Mouse (Mus musculus): ENCODE results near the gene Tia1. TPM values are rescaled to one million over a fixed set of nuclear protein-coding genes. Genes with fewer than 3 reads are reported as not detected.
"Not testable (repeated sequence)": the region's sequence is repeated elsewhere in the genome, so short reads cannot be mapped to it uniquely, and the experiment has no call there.

The Tia1 gene
- polyA plus RNA-seq, 1 experiment from 2014 or later: 299 TPM

- not testable (repeated sequence) for ATAC-seq; H3K4me1 ChIP-seq (ENCODE audit: control insufficient read depth, insufficient read depth, low read length); H3K9ac ChIP-seq (ENCODE audit: low read length); H3K9me3 ChIP-seq (replicated peaks; ENCODE audit: control insufficient read depth, low read length); H3K4me2 ChIP-seq (ENCODE audit: low read length); H3K4me3 ChIP-seq (ENCODE audit: low read depth, low read length); H3K27me3 ChIP-seq (replicated peaks; ENCODE audit: control insufficient read depth, insufficient read depth, low read length); H3K27ac ChIP-seq (ENCODE audit: low read depth, low read length); DNase-seq (ENCODE audit: low spot score)
- WGBS: 79% methylated on average over 6 of the region's 8 CpGs
- peaks cover 45% of the 10 kb centered on the region for H3K36me3 ChIP-seq (ENCODE audit: control insufficient read depth, insufficient read depth, low read length)
Observed at GRCm38 (mm10) chr6:86380112-86380511, 23.9 kb upstream of the Tia1 start.

DNA sequence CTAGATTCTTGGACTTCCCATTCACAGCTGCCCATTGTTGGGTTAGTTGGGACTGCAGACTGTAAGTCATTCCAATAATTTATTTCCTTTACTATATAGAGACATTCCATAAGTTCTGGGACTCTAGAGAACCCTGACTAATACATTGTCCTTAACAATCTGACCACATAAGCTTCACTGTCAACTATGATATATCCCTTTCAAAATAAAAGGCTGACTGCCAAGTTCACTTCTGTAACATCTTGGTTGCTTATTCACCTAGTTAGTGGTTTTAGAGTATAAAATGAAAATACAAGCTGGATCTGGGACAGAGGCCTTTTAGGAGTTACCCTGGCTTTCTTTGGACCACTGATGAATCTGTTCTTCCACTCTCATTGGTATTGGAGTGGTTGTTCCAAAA is 21.5 kb upstream of the Tia1 start:
- no peak for ATAC-seq
- H3K9ac ChIP-seq (ENCODE audit: low read length): no peak overlapping the region
- H3K4me1 ChIP-seq (ENCODE audit: control insufficient read depth, insufficient read depth, low read length): no peaks in the 10 kb centered on the region
- no peak overlapping the region for H3K27ac ChIP-seq (ENCODE audit: low read depth, low read length)
- H3K4me3 ChIP-seq (ENCODE audit: low read depth, low read length): no peak overlapping the region
- no peak for DNase-seq (ENCODE audit: low spot score)
- no peaks in the 10 kb centered on the region for H3K9me3 ChIP-seq (replicated peaks; ENCODE audit: control insufficient read depth, low read length)
- peaks cover 52% of the 10 kb centered on the region for H3K36me3 ChIP-seq (ENCODE audit: control insufficient read depth, insufficient read depth, low read length)
- H3K27me3 ChIP-seq (replicated peaks; ENCODE audit: control insufficient read depth, insufficient read depth, low read length): no peaks in the 10 kb centered on the region
- H3K4me2 ChIP-seq (ENCODE audit: low read length): no peak overlapping the region

DNA sequence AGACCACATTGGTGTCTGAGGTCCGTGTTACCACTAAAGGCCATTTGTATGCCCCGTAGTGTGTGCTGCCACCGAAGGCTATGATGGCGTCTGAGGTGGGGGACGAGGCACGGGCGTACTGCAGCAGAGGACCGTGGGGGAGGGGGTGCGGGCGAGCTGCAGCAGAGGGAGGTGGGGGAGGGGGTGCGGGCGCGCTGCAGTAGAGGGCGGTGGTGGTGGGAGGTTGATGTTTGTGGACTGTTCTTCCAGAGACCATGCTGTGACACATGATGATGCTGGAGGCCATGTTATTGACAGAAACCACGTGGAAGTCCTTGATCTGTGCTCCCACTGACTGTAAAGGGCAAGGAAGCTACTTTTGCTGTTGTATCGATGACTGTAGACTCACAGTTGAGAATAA is 20.6 kb upstream of the Tia1 start:
- H3K27ac ChIP-seq (ENCODE audit: low read depth, low read length): no peak overlapping the region
- peaks cover 52% of the 10 kb centered on the region for H3K36me3 ChIP-seq (ENCODE audit: control insufficient read depth, insufficient read depth, low read length)
- DNase-seq (ENCODE audit: low spot score) (no peak), ATAC-seq (no peak)
- no peaks in the 10 kb centered on the region for H3K27me3 ChIP-seq (replicated peaks; ENCODE audit: control insufficient read depth, insufficient read depth, low read length)
- H3K4me3 ChIP-seq (ENCODE audit: low read depth, low read length): no peak overlapping the region
- H3K4me2 ChIP-seq (ENCODE audit: low read length): no peak overlapping the region
- H3K9me3 ChIP-seq (replicated peaks; ENCODE audit: control insufficient read depth, low read length): no peaks in the 10 kb centered on the region
- H3K9ac ChIP-seq (ENCODE audit: low read length): no peak overlapping the region
- H3K4me1 ChIP-seq (ENCODE audit: control insufficient read depth, insufficient read depth, low read length): no peaks in the 10 kb centered on the region
- 58% methylated on average over 16 of the region's 16 CpGs for WGBS

GRCm38 (mm10) chr6:86384692-86385091 is 19.3 kb upstream of the Tia1 start:
- H3K27ac ChIP-seq (ENCODE audit: low read depth, low read length): no peak overlapping the region
- ATAC-seq: no peak
- DNase-seq (ENCODE audit: low spot score): no peak
- H3K27me3 ChIP-seq (replicated peaks; ENCODE audit: control insufficient read depth, insufficient read depth, low read length): no peaks in the 10 kb centered on the region
- no peaks in the 10 kb centered on the region for H3K4me1 ChIP-seq (ENCODE audit: control insufficient read depth, insufficient read depth, low read length)
- H3K9me3 ChIP-seq (replicated peaks; ENCODE audit: control insufficient read depth, low read length): no peaks in the 10 kb centered on the region
- H3K36me3 ChIP-seq (ENCODE audit: control insufficient read depth, insufficient read depth, low read length): peaks cover 52% of the 10 kb centered on the region
- H3K9ac ChIP-seq (ENCODE audit: low read length): no peak overlapping the region
- WGBS: 84% methylated on average over 4 of the region's 4 CpGs
- H3K4me3 ChIP-seq (ENCODE audit: low read depth, low read length): no peak overlapping the region
- no peak overlapping the region for H3K4me2 ChIP-seq (ENCODE audit: low read length)

- ATAC-seq: no peak
- peaks cover 60% of the 10 kb centered on the region for H3K36me3 ChIP-seq (ENCODE audit: control insufficient read depth, insufficient read depth, low read length)
Observed at GRCm38 (mm10) chr6:86385362-86386104, 18.5 kb upstream of the Tia1 start.

DNA sequence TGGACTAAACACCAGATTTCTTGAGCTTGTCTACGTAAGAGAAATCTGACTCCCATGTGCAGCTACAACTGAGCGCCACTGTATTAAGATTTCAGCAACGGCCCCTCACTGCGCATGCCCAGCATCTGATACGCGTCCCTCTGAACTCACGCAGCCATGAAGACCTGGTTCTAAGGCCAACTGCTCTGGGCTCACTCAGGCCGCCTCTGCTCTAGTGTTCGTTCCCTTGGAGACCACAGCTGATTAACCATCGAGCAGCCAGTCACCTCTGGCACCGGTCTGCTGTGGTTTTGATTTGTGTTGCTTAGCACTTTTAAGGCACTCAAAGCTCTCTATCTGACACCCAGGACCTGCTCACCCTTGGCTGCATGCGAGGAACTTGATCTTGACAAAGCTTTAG is 16.7 kb upstream of the Tia1 start:
- DNase-seq (ENCODE audit: low spot score): no peak
- Histone ChIP-seq H3K27me3 (replicated peaks; ENCODE audit: control insufficient read depth, insufficient read depth, low read length) (no peaks in the 10 kb centered on the region), H3K27ac (ENCODE audit: low read depth, low read length) (no peak overlapping the region), H3K36me3 (ENCODE audit: control insufficient read depth, insufficient read depth, low read length) (peaks cover 78% of the 10 kb centered on the region), H3K4me3 (ENCODE audit: low read depth, low read length) (no peak overlapping the region), H3K4me2 (ENCODE audit: low read length) (no peak overlapping the region), H3K4me1 (ENCODE audit: control insufficient read depth, insufficient read depth, low read length) (no peaks in the 10 kb centered on the region), H3K9me3 (replicated peaks; ENCODE audit: control insufficient read depth, low read length) (no peaks in the 10 kb centered on the region), H3K9ac (ENCODE audit: low read length) (no peak overlapping the region)
- no peak for ATAC-seq
- WGBS: 87% methylated on average over 12 of the region's 12 CpGs

More at GRCm38 (mm10) chr6:86385362-86386104, 18.5 kb upstream of the Tia1 start:
- H3K9me3 ChIP-seq (replicated peaks; ENCODE audit: control insufficient read depth, low read length): no peaks in the 10 kb centered on the region
- no peaks in the 10 kb centered on the region for H3K27me3 ChIP-seq (replicated peaks; ENCODE audit: control insufficient read depth, insufficient read depth, low read length)
- H3K4me3 ChIP-seq (ENCODE audit: low read depth, low read length): no peak overlapping the region
- WGBS: 92% methylated on average over 5 of the region's 5 CpGs
- DNase-seq (ENCODE audit: low spot score): no peak
- no peak overlapping the region for H3K4me2 ChIP-seq (ENCODE audit: low read length)
- H3K9ac ChIP-seq (ENCODE audit: low read length): no peak overlapping the region
- no peak overlapping the region for H3K27ac ChIP-seq (ENCODE audit: low read depth, low read length)
- H3K4me1 ChIP-seq (ENCODE audit: control insufficient read depth, insufficient read depth, low read length): no peaks in the 10 kb centered on the region

DNA sequence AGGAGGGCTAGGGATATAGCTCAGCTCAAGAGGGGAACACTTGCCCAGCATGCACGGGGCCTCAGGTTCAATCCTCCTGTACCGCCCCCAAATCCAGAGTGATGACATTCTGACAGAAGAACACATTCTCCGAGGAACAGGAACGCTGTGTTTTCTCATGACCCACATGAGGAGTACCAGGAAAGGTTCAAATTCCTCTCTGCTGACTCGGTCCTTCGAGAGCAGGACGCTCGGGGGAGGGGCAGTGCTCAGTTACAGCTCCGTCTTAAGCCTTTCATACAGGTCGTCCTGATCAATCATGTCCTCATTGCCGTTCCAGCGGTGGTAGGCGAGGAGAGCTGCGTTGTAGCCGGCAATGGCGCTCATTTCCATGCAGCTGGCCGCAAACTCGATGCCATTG is 15.6 kb upstream of the Tia1 start:
- 88% methylated on average over 18 of the region's 18 CpGs for WGBS
- no peak for DNase-seq (ENCODE audit: low spot score)

DNA sequence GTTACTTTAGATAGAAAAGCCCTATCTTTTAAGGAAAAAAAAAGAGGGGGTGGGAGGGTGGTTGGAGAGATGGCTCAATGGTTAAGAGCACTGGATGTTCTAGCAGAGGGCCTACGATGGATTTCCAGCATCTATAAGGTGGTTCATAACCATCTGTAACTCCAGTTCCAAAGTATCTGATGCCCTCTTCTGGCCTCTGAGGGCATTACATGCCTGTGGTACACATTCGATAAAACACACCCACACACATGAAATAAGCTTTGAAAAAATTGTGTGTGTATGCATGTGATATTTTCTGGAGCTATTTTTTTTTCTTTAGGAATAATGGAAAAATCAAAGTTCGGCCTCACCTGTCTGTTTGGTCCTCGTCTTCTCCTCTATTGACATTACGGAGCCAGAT is 12.7 kb upstream of the Tia1 start:
- no peaks in the 10 kb centered on the region for H3K9me3 ChIP-seq (replicated peaks; ENCODE audit: control insufficient read depth, low read length)
- no peak overlapping the region for H3K4me3 ChIP-seq (ENCODE audit: low read depth, low read length)
- DNase-seq (ENCODE audit: low spot score) (no peak), ATAC-seq (no peak)
- peaks cover 12% of the 10 kb centered on the region for H3K4me1 ChIP-seq (ENCODE audit: control insufficient read depth, insufficient read depth, low read length)
- peaks cover 75% of the 10 kb centered on the region for H3K36me3 ChIP-seq (ENCODE audit: control insufficient read depth, insufficient read depth, low read length)
- H3K27ac ChIP-seq (ENCODE audit: low read depth, low read length): no peak overlapping the region
- WGBS: 99% methylated on average over 5 of the region's 5 CpGs
- H3K4me2 ChIP-seq (ENCODE audit: low read length): no peak overlapping the region
- H3K9ac ChIP-seq (ENCODE audit: low read length): no peak overlapping the region
- no peaks in the 10 kb centered on the region for H3K27me3 ChIP-seq (replicated peaks; ENCODE audit: control insufficient read depth, insufficient read depth, low read length)

More for the DNA sequence above, 15.6 kb upstream of the Tia1 start:
- Histone ChIP-seq H3K4me1 (ENCODE audit: control insufficient read depth, insufficient read depth, low read length) (no peaks in the 10 kb centered on the region), H3K4me2 (ENCODE audit: low read length) (no peak overlapping the region), H3K36me3 (ENCODE audit: control insufficient read depth, insufficient read depth, low read length) (peaks cover 84% of the 10 kb centered on the region), H3K4me3 (ENCODE audit: low read depth, low read length) (no peak overlapping the region), H3K9me3 (replicated peaks; ENCODE audit: control insufficient read depth, low read length) (no peaks in the 10 kb centered on the region), H3K9ac (ENCODE audit: low read length) (no peak overlapping the region), H3K27me3 (replicated peaks; ENCODE audit: control insufficient read depth, insufficient read depth, low read length) (no peaks in the 10 kb centered on the region), H3K27ac (ENCODE audit: low read depth, low read length) (no peak overlapping the region)
- ATAC-seq: no peak

DNA sequence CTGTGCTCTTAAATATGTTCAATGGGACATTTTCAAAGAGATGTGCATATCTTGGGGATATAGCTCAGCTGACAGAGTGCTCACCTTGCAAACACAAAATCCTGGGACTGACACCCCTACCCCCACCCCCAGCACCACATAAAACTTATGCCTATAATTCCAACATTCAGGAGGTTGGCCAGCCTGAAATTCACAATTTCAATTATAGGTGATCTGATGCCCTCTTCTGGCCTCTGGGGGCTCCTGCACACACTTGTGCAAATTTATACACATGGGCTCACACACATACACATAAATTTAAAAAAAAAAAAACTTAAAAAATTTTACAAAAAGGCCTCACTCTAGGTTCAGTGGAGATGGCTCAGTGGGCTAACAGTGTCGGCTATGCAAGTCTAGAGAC is 10.8 kb upstream of the Tia1 start:
- DNase-seq (ENCODE audit: low spot score): no peak
- H3K27me3 ChIP-seq (replicated peaks; ENCODE audit: control insufficient read depth, insufficient read depth, low read length): no peaks in the 10 kb centered on the region
- no peaks in the 10 kb centered on the region for H3K9me3 ChIP-seq (replicated peaks; ENCODE audit: control insufficient read depth, low read length)
- no peak overlapping the region for H3K9ac ChIP-seq (ENCODE audit: low read length)
- H3K4me2 ChIP-seq (ENCODE audit: low read length): no peak overlapping the region
- H3K4me1 ChIP-seq (ENCODE audit: control insufficient read depth, insufficient read depth, low read length): peaks cover 17% of the 10 kb centered on the region
- WGBS: 100% methylated on average over 1 of the region's 1 CpGs
- no peak for ATAC-seq
- no peak overlapping the region for H3K27ac ChIP-seq (ENCODE audit: low read depth, low read length)
- no peak overlapping the region for H3K4me3 ChIP-seq (ENCODE audit: low read depth, low read length)
- peaks cover 57% of the 10 kb centered on the region for H3K36me3 ChIP-seq (ENCODE audit: control insufficient read depth, insufficient read depth, low read length)
